Mouse (Mus musculus): ENCODE measurements at regions not wholly inside any gene's neighbourhood (a gene's known extent, or its start where the extent isn't known, plus 50 kb on each side); places are given as distances from the start of the nearest gene placed in this dataset.

- DNase-seq (ENCODE audit: inconsistent age in 2 of 2, low spot score in 1 of 2), result no peak
Observed at GRCm38 (mm10) chr14:8867641-8868040, 201.6 kb upstream of the 4930452B06Rik start.

GRCm38 (mm10) chr14:8851572-8851971 lies 185.5 kb upstream of the 4930452B06Rik start:
- no peak for DNase-seq (ENCODE audit: inconsistent age in 2 of 2, low spot score in 1 of 2)

DNA sequence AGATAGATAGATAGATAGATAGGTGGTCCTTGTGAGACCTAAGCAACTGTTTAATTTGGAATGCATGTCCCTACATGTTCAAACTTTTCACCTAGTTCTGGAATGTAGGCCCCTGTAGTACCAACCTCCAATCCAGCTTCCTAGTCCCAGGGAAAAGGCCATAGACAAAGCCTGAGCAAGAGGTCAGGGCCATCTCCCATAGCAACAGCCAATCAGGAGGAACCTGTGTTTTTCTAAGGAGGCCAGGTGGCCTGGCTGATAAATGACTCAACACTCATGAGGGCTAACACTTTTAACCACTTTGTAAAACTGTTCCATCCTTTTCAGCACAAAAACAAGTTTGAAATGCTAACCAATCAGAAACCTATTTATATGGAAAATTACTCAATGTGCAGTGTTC lies 184.2 kb upstream of the 4930452B06Rik start:
- DNase-seq (ENCODE audit: inconsistent age in 2 of 2, low spot score in 1 of 2), result no peak

DNA sequence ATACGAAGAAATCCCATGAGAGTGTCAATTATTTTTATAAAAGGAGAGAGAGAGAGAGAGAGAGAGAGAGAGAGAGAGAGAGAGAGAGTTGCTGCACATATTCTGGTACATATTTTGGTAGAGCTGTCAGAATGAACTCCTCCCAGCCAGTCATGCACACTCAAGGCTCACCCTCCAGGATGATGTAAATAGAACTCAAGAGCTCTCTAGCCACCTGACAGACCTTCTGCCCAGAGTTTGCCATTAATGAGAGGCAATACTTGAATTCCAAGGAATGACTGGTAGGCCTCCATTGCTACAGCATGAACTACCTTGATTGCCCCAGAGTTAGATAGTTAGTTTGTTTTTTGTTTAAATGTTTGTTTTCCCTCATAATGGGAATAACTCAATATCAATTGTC lies 167.5 kb upstream of the 4930452B06Rik start:
- DNase-seq (ENCODE audit: inconsistent age in 2 of 2, low spot score in 1 of 2), result no peak

DNA sequence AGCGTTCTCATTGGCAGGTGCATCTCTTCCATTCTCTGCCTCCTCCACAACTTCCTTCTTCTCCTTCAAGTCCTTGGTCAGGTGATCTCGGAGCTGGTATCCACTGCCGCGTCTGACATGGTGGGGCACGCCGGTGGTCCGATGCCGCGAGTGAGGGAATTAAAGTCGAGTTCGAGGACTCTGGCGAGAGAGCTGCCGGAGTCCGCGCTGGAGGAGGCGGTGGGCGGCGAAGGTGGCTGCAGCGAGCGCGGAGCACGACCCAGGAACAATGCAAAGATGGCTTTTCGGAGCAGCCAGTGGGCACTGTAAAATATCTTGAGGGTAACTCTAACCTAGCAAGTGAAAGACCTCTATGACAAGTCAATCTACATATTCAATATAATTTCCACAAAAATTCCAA lies 134.2 kb upstream of the 4930452B06Rik start:
- DNase-seq (ENCODE audit: inconsistent age in 2 of 2, low spot score in 1 of 2), result peak; percentile 11 to 49

DNA sequence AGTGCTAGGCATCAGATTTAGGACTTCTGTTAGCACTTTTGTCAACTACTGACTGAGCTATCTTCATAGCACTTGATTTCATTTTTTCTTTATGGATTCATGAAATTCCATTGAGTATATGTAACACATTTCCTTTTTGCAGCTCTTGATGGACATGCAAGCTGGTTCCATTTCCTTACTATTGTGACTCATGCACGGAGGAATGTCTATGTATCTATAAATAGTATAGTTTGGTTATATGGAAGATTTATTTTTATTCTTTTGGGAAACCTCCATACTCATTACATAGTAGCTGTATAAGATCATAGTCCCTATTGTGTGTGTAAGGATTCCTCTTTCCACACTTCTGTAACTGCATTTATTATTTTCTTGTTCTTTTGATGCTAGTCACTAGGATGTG lies 123.3 kb upstream of the 4930452B06Rik start:
- DNase-seq (ENCODE audit: inconsistent age in 2 of 2, low spot score in 1 of 2), result no peak

DNA sequence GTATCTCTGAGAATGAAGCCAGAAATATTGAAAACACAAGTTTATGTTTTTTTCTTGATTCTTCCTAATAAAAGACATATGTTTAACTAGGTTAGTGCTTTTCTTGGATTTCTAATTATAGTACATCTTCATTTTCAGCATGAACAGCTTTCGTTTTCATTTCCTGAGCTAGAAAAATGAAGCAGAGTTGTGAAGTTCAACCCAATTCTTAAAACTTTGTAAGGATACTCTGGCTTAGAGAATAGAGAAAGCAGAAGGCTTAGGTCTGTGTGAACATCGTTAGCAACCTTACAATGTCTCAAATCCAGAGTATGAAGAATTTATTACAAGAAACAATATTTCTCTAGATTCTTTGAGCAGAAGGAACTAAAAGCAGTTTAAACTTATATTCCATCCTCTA lies 94.5 kb upstream of the 4930452B06Rik start:
- peak in 1 of 2 experiments; percentile 7 for DNase-seq (ENCODE audit: inconsistent age in 2 of 2, low spot score in 1 of 2)

- DNase-seq (ENCODE audit: inconsistent age in 2 of 2, low spot score in 1 of 2), result no peak
Observed at GRCm38 (mm10) chr14:8736831-8737230, 70.8 kb upstream of the 4930452B06Rik start.

GRCm38 (mm10) chr14:8733261-8733660 lies 67.2 kb upstream of the 4930452B06Rik start:
- no peak for DNase-seq (ENCODE audit: inconsistent age in 2 of 2, low spot score in 1 of 2)

DNA sequence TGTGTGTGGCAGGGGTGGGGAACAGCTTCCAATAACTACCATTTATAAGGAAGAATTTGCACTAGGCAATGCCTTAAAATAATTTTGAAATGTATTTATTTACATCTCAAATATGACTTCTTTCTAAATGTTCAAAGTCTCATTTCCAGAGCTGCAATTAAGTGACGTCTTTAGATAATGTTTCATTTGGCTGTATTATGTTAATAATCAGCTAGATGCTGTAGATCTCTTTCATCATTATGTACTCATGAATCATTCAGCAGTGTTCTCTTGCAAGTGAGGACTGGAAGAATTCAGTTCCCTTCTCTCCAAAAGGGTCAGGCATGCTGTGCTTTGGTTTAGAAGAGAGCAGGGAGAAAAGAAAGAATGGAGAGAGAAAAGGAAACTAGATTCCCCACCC lies 61.3 kb upstream of the 4930452B06Rik start:
- no peak for DNase-seq (ENCODE audit: inconsistent age in 2 of 2, low spot score in 1 of 2)
